Mouse (Mus musculus): Measurements from ENCODE around the gene Dgat2.

The Dgat2 gene

GRCm38 (mm10) chr7:99139841-99140491 is 42.6 kb downstream of the Dgat2 start:
- DNase-seq (ENCODE audit: low spot score in 2 of 2) = no peak

GRCm38 (mm10) chr7:99137541-99137940 is 45.0 kb downstream of the Dgat2 start:
- DNase-seq (ENCODE audit: low spot score in 2 of 2) = no peak

GRCm38 (mm10) chr7:99136789-99137188 is 45.7 kb downstream of the Dgat2 start:
- no peak for DNase-seq (ENCODE audit: low spot score in 2 of 2)

- no peak for DNase-seq (ENCODE audit: low spot score in 2 of 2)
Observed at GRCm38 (mm10) chr7:99133811-99134402, 48.6 kb downstream of the Dgat2 start.

- no peak for DNase-seq (ENCODE audit: low spot score in 2 of 2)
Observed at GRCm38 (mm10) chr7:99132597-99132996, 49.9 kb downstream of the Dgat2 start.

- no peak for DNase-seq (ENCODE audit: low spot score in 2 of 2)
Observed at GRCm38 (mm10) chr7:99131819-99132353, 50.6 kb downstream of the Dgat2 start.

- no peak for DNase-seq (ENCODE audit: low spot score in 2 of 2)
Observed at GRCm38 (mm10) chr7:99128965-99129364, 53.6 kb downstream of the Dgat2 start.

- no peak for DNase-seq (ENCODE audit: low spot score in 2 of 2)
Observed at GRCm38 (mm10) chr7:99128020-99128950, 54.2 kb downstream of the Dgat2 start.

- DNase-seq (ENCODE audit: low spot score in 2 of 2) = no peak
Observed at GRCm38 (mm10) chr7:99126057-99126456, 56.5 kb downstream of the Dgat2 start.

- no peak for DNase-seq (ENCODE audit: low spot score in 2 of 2)
Observed at GRCm38 (mm10) chr7:99122651-99123050, 59.9 kb downstream of the Dgat2 start.

- DNase-seq (ENCODE audit: low spot score in 2 of 2) = no peak
Observed at GRCm38 (mm10) chr7:99120865-99121521, 61.5 kb downstream of the Dgat2 start.

GRCm38 (mm10) chr7:99120082-99120481 is 62.4 kb downstream of the Dgat2 start:
- no peak for DNase-seq (ENCODE audit: low spot score in 2 of 2)

- no peak for DNase-seq (ENCODE audit: low spot score in 2 of 2)
Observed at GRCm38 (mm10) chr7:99116781-99117180, 65.7 kb downstream of the Dgat2 start.

GRCm38 (mm10) chr7:99114006-99114726 is 68.4 kb downstream of the Dgat2 start:
- DNase-seq (ENCODE audit: low spot score in 2 of 2) = no peak

GRCm38 (mm10) chr7:99107566-99107965 is 75.0 kb downstream of the Dgat2 start:
- no peak for DNase-seq (ENCODE audit: low spot score in 2 of 2)

GRCm38 (mm10) chr7:99106714-99107270 is 75.7 kb downstream of the Dgat2 start:
- DNase-seq (ENCODE audit: low spot score in 2 of 2) = no peak
